Mouse (Mus musculus) small intestine, adult 2 months (tissue): ENCODE data around the gene Mark2.
A peak's percentile ranks its signal among the peaks of the same experiment; 100 is the strongest.

ENCODE experiments used
- CTCF ChIP-seq: fragments of 200-500 bp; IDR thresholded peaks from 2 replicates; pipeline ENCODE4 v1.5.1; 2012; ENCODE audit warnings: low read depth, mild to moderate bottlenecking, control low read depth, inconsistent platforms, low read length, moderate library complexity, mixed read lengths; ENCODE audit not compliant: insufficient replicate concordance, insufficient read length; ENCODE audit errors: extremely low read depth
- POLR2A ChIP-seq: fragments of 200-500 bp; IDR thresholded peaks from 2 replicates; pipeline ENCODE4 v1.6.1; 2012; ENCODE audit warnings: low read depth, mild to moderate bottlenecking, control low read depth, inconsistent platforms, low read length, moderate library complexity

DNA sequence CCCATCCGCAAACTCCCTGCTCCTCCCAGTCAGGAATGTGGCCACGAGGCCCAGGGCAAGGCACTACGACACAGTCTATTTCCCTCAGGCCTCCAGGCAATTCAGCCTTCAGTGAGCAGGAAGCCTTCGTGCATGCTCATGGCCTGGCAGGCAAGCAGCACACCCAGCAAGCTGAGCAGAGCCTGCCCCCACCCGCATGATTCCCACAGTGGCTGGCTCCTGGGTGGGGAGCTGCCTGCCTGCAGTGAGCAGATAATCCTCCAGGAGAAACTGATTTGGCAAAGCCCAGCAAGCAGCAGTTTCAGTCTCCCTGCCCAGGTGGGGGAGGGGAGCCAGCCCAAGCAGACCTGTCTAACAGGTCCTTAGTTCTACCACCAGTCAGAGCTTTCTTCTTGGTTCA, 31.0 kb downstream of the Mark2 start:
- TF ChIP-seq POLR2A (no peak), CTCF (0 out of 2 replicates have a peak, but pooled peaks have one; percentile 18)
